In genomic region chr10:121379387-121379786, GRCm38 (mm10) we compare ENCODE assay signal across 19 mouse cellular contexts. TPM values are rescaled to one million over a fixed set of nuclear protein-coding genes. Genes with fewer than 3 reads are reported as not detected.
DNase-seq lines count a peak whose midpoint lies in the region; ATAC-seq and TF ChIP-seq lines count a peak whose summit lies in the region.
"Had no signal": no experiment of that assay in that cellular context is flagged by ENCODE, and none has a peak within 500 bp of the region (broad histone marks: within the 10 kb centered on the region; RNA-seq: fewer than 3 reads in every experiment).

No protein-coding gene starts in this region.

- no peaks in the 10 kb centered on the region for H3K9me3 ChIP-seq in heart, embryonic 12.5 days (replicated peaks)
- H3K9me3 ChIP-seq: liver, embryonic 15.5 days; midbrain, embryonic 12.5 days had no signal

- DNase-seq in cerebellum, adult 2 months, result no peak
- DNase-seq in cerebellum, postnatal 25 days, result no peak
- DNase-seq in left cerebral cortex, adult 2 months (ENCODE audit: extremely low spot score in 1 of 2, low spot score in 2 of 2), result no peak
- no peak for DNase-seq in left cerebral cortex, adult 8-10 months (ENCODE audit: low spot score in 2 of 2)
- peak; percentile 21 for DNase-seq in 3T3-L1 (ENCODE audit: low read depth, low spot score)
- DNase-seq: adrenal gland, adult 2 months; cerebellum, postnatal 10 days; gastrocnemius, postnatal 36 days; heart, postnatal 36 days; kidney, postnatal 10 days; layer of hippocampus, adult 9-11 months; right cerebral cortex, adult 18-20 months had no signal

- TF ChIP-seq CTCF in cerebellum, adult 2 months (IDR thresholded peaks at IDR 0.05; ENCODE audit: borderline replicate concordance, insufficient read depth, low read depth, low read length), result peak; percentile 13; the same call in 1 of the 2 replicates
- TF ChIP-seq CTCF in left cerebral cortex, adult 2 months (IDR thresholded peaks at IDR 0.05), result peak; percentile 43
- TF ChIP-seq CTCF in bone marrow macrophage, adult 2 months (IDR thresholded peaks at IDR 0.05; ENCODE audit: low read depth, low read length), result peak; percentile 44; the same call in 1 of the 2 replicates

- TF ChIP-seq POLR2A in cerebellum, adult 2 months (IDR thresholded peaks at IDR 0.05; ENCODE audit: borderline replicate concordance, insufficient read depth, low read length), result no peak
- TF ChIP-seq POLR2A in bone marrow macrophage, adult 2 months (IDR thresholded peaks at IDR 0.05; ENCODE audit: borderline replicate concordance, low read depth, low read length), result no peak

- no peak overlapping the region for H3K4me2 ChIP-seq in heart, embryonic 12.5 days
- H3K4me2 ChIP-seq: heart, embryonic 11.5 days; liver, embryonic 15.5 days; midbrain, embryonic 12.5 days had no signal

- WGBS in cerebellum, adult 2 months, result 94% methylated on average over 3 of the region's 3 CpGs
- 96% methylated on average over 3 of the region's 3 CpGs for WGBS in heart, embryonic 12.5 days

- ATAC-seq in heart, embryonic 12.5 days (ENCODE audit: insufficient number of reproducible peaks, low FRiP score), result no peak
- ATAC-seq in monocyte, adult 5-6 weeks (replicated peaks; ENCODE audit: insufficient number of reproducible peaks, low FRiP score, low TSS enrichment, poor library complexity, severe bottlenecking), result no peak

- H3K9ac ChIP-seq in heart, embryonic 12.5 days, result no peak overlapping the region
- H3K9ac ChIP-seq: liver, embryonic 15.5 days; midbrain, embryonic 12.5 days had no signal

- no peaks in the 10 kb centered on the region; the same call in 1 of the 2 replicates for H3K4me1 ChIP-seq in cerebellum, adult 2 months (ENCODE audit: control insufficient read depth, insufficient read depth, low read length)
- H3K4me1 ChIP-seq in bone marrow macrophage, adult 2 months (ENCODE audit: control insufficient read depth, insufficient read depth, low read length), result peaks cover 20% of the 10 kb centered on the region
- peaks cover 11% of the 10 kb centered on the region for H3K4me1 ChIP-seq in heart, embryonic 12.5 days (replicated peaks)
- H3K4me1 ChIP-seq: midbrain, embryonic 12.5 days had no signal

- intact Hi-C loops in left cerebral cortex, adult 2 months (cut with DNase I), result no loop called here

- no peak overlapping the region for H3K4me3 ChIP-seq in cerebellum, adult 2 months (replicated peaks; ENCODE audit: insufficient read depth, low read depth, low read length)
- H3K4me3 ChIP-seq in left cerebral cortex, adult 2 months, result no peak overlapping the region
- H3K4me3 ChIP-seq in bone marrow macrophage, adult 2 months (ENCODE audit: insufficient read depth, low read length), result no peak overlapping the region
- H3K4me3 ChIP-seq in heart, embryonic 12.5 days, result no peak overlapping the region
- H3K4me3 ChIP-seq: liver, embryonic 15.5 days; midbrain, embryonic 12.5 days had no signal

- no peaks in the 10 kb centered on the region for H3K27me3 ChIP-seq in cerebellum, adult 2 months (ENCODE audit: control insufficient read depth, insufficient read depth, low read length)
- H3K27me3 ChIP-seq in heart, embryonic 12.5 days (replicated peaks), result no peaks in the 10 kb centered on the region
- H3K27me3 ChIP-seq: liver, embryonic 15.5 days; midbrain, embryonic 12.5 days had no signal

- peaks cover 86% of the 10 kb centered on the region for H3K36me3 ChIP-seq in heart, embryonic 12.5 days

- no peak overlapping the region for H3K27ac ChIP-seq in cerebellum, adult 2 months (ENCODE audit: insufficient read depth, low read length)
- H3K27ac ChIP-seq in left cerebral cortex, adult 2 months, result no peak overlapping the region
- no peak overlapping the region for H3K27ac ChIP-seq in bone marrow macrophage, adult 2 months (ENCODE audit: insufficient read depth, low read depth, low read length)
- H3K27ac ChIP-seq in heart, embryonic 12.5 days (ENCODE audit: poor library complexity, severe bottlenecking), result no peak overlapping the region
- H3K27ac ChIP-seq: liver, embryonic 15.5 days; macrophage; midbrain, embryonic 12.5 days had no signal

RNA-seq across cellular contexts. Expression of gene Gns, which starts 14.5 kb away (rescaled TPM):
- polyA plus RNA-seq in cerebellum, adult 2 months (2012; rRNA removed), result 48.6 and 49.2 TPM in 2 replicates
- total RNA-seq in left cerebral cortex, adult 2 months (2021), result 10 to 100 TPM; 82.3 to 86.4 TPM
- total RNA-seq in left cerebral cortex, adult 8-10 months (2022), result 100 to 1,000 TPM in 2 of 4 experiments, 10 to 100 TPM in 2; 87.2 to 126 (median 99.0) TPM
- 302 and 313 TPM in 2 replicates for polyA plus RNA-seq in bone marrow macrophage, adult 2 months (2012; ENCODE audit: insufficient read depth, insufficient read length, missing spikeins)
- polyA plus RNA-seq in heart, embryonic 12.5 days (2016; fragmentation: Nextera tagmentation; extraction: Ambion mirVana), result 40.2 and 40.3 TPM in 2 replicates
- total RNA-seq in monocyte, adult 5-6 weeks (2017), result 88.0 to 114 TPM (median 88.1 TPM) in 3 replicates

RNA-seq across cellular contexts. Expression of gene Tbc1d30, which starts 28.3 kb away (rescaled TPM):
- polyA plus RNA-seq in cerebellum, adult 2 months (2012; rRNA removed), result 25.8 and 26.0 TPM in 2 replicates
- 10 to 100 TPM; 88.1 to 91.0 TPM for total RNA-seq in left cerebral cortex, adult 2 months (2021)
- total RNA-seq in left cerebral cortex, adult 8-10 months (2022), result 10 to 100 TPM; 80.6 to 89.9 (median 82.3) TPM
- polyA plus RNA-seq in bone marrow macrophage, adult 2 months (2012; ENCODE audit: insufficient read depth, insufficient read length, missing spikeins), result 1.2 and 1.3 TPM in 2 replicates
- polyA plus RNA-seq in heart, embryonic 12.5 days (2016; fragmentation: Nextera tagmentation; extraction: Ambion mirVana), result 1.3 and 1.4 TPM in 2 replicates
- total RNA-seq in monocyte, adult 5-6 weeks (2017), result 4.9 to 18.6 TPM (median 9.3 TPM) in 3 replicates
